Mouse (Mus musculus) liver, embryonic 14.5 days (tissue): ENCODE measurements around the gene Mecom. TPM values are rescaled to one million over a fixed set of nuclear protein-coding genes. Genes with fewer than 3 reads are reported as not detected.

Experiments used
- ATAC-seq: fragments of 200-750 bp; cut with Nextera tagmentation; 2 replicates; pipeline ENCODE4 v1.8.0; 2017; ENCODE audit warnings: moderate number of reproducible peaks, mild to moderate bottlenecking, moderate library complexity; ENCODE audit not compliant: insufficient read depth
- DNase-seq, 3 experiments: peaks; one replicate each; pipeline ENCODE4 v3.0.0-alpha.2; 2012 to 2013; ENCODE audit warnings: low read depth in 3 of 3, low spot score in 3 of 3
- H3K27ac ChIP-seq: fragments of 300-500 bp; sonication (generic); 2 replicates; pipeline ENCODE4 v1.5.1; 2014; ENCODE audit warnings: moderate library complexity, mild to moderate bottlenecking, control low read depth, inconsistent platforms
- H3K27me3 ChIP-seq: fragments of 300-500 bp; sonication (generic); 2 replicates; pipeline ENCODE4 v1.6.1; 2014; ENCODE audit warnings: mild to moderate bottlenecking, low read length, moderate library complexity; ENCODE audit not compliant: control insufficient read depth, insufficient read depth
- H3K36me3 ChIP-seq: fragments of 300-500 bp; sonication (generic); replicated peaks from 2 replicates; pipeline ENCODE4 v1.6.1; 2014; ENCODE audit warnings: low read depth; ENCODE audit not compliant: control insufficient read depth, insufficient read depth
- H3K4me1 ChIP-seq, 2 experiments: fragments of 200-500 bp in 1 of 2; fragments of 300-500 bp in 1 of 2; sonication (generic) in 1 of 2; replicated peaks; 2 replicates each; pipeline ENCODE4 v1.6.1; 2012 to 2014; ENCODE audit warnings: antibody characterized with exemption in 1 of 2, inconsistent platforms in 1 of 2, low read length in 1 of 2; ENCODE audit not compliant: control insufficient read depth in 2 of 2, insufficient read depth in 2 of 2
- H3K4me2 ChIP-seq: fragments of 300-500 bp; sonication (generic); 2 replicates; pipeline ENCODE4 v1.6.1; 2014; ENCODE audit warnings: low read depth, mild to moderate bottlenecking, control low read depth, moderate library complexity
- H3K4me3 ChIP-seq, 2 experiments: fragments of 200-500 bp in 1 of 2; fragments of 300-500 bp in 1 of 2; sonication (generic) in 1 of 2; 2 replicates each; pipeline ENCODE4 v1.5.1; 2012 to 2014; ENCODE audit warnings: low read depth in 2 of 2, low read length in 2 of 2, mild to moderate bottlenecking in 2 of 2, control low read depth in 1 of 2, inconsistent platforms in 1 of 2, moderate library complexity in 1 of 2; ENCODE audit not compliant: insufficient read depth in 1 of 2
- H3K9ac ChIP-seq: fragments of 300-500 bp; sonication (generic); replicated peaks from 2 replicates; pipeline ENCODE4 v1.6.1; 2014; ENCODE audit warnings: mild to moderate bottlenecking, control low read depth, moderate library complexity
- H3K9me3 ChIP-seq: fragments of 300-500 bp; sonication (generic); 2 replicates; pipeline ENCODE4 v1.6.1; 2016; ENCODE audit warnings: low read length, mixed read lengths; ENCODE audit not compliant: control insufficient read depth
- CTCF ChIP-seq: IDR thresholded peaks from 2 replicates; pipeline ENCODE4 v1.5.1; 2016; ENCODE audit warnings: antibody characterized with exemption, low read depth, control low read depth
- EP300 ChIP-seq: IDR thresholded peaks from 2 replicates; pipeline ENCODE4 v1.6.1; 2016; ENCODE audit warnings: antibody characterized with exemption, low read depth
- WGBS: fragments of 180-500 bp; shearing (Covaris S2); extraction: QIAGEN DNeasy Blood & Tissue Kit; methylation state at CpG from one replicate; pipeline ENCODE4 v1.1.7; 2014; ENCODE audit not compliant: insufficient replicate concordance; 5-methylcytosine and 5-hydroxymethylcytosine counted together
- polyA plus RNA-seq, 2 experiments: library from polyadenylated mRNA; depleted of rRNA in 1 of 2; stranded (reverse) in 1 of 2; unstranded in 1 of 2; fragments of >200 nt; fragmentation: Nextera tagmentation in 1 of 2; extraction: Ambion mirVana in 1 of 2; gene quantifications; 2 replicates each; pipeline versions ENCODE4 v1.2.1 to v1.2.3; 2012 to 2014

Mecom gene
- polyA plus RNA-seq, 2 experiments = 0.67 to 0.75 TPM

- Histone ChIP-seq H3K27me3 (no peaks in the 10 kb centered on the region), H3K4me1 (no peaks in the 10 kb centered on the region), H3K36me3 (no peaks in the 10 kb centered on the region), H3K4me3 (no peak overlapping the region), H3K9me3 (no peaks in the 10 kb centered on the region), H3K27ac (no peak overlapping the region), H3K4me2 (no peak overlapping the region), H3K9ac (no peak overlapping the region)
- DNase-seq = no peak
- 58% methylated on average over 3 of the region's 3 CpGs for WGBS
- no peak for ATAC-seq
- TF ChIP-seq EP300 (no peak), CTCF (no peak)
Measured at GRCm38 (mm10) chr3:30122618-30123017, 425.2 kb downstream of the Mecom start.

- H3K4me3 ChIP-seq = no peak overlapping the region
- WGBS = 58% methylated on average over 8 of the region's 8 CpGs
- H3K27me3 ChIP-seq = no peaks in the 10 kb centered on the region
- H3K36me3 ChIP-seq = no peaks in the 10 kb centered on the region
- H3K27ac ChIP-seq = no peak overlapping the region
- no peak overlapping the region for H3K9ac ChIP-seq
- ATAC-seq (no peak), DNase-seq (no peak)
- TF ChIP-seq EP300 (no peak), CTCF (no peak)
- H3K4me1 ChIP-seq = no peaks in the 10 kb centered on the region
- H3K9me3 ChIP-seq = no peaks in the 10 kb centered on the region
- H3K4me2 ChIP-seq = no peak overlapping the region
Measured at GRCm38 (mm10) chr3:30120790-30121512, 426.9 kb downstream of the Mecom start.

GRCm38 (mm10) chr3:30118594-30119297, 429.1 kb downstream of the Mecom start:
- TF ChIP-seq CTCF = no peak
- TF ChIP-seq EP300 = no peak
- Histone ChIP-seq H3K9me3 (no peaks in the 10 kb centered on the region), H3K4me3 (no peak overlapping the region), H3K27ac (no peak overlapping the region), H3K9ac (no peak overlapping the region), H3K4me1 (no peaks in the 10 kb centered on the region), H3K4me2 (no peak overlapping the region), H3K27me3 (no peaks in the 10 kb centered on the region), H3K36me3 (no peaks in the 10 kb centered on the region)
- ATAC-seq = no peak
- DNase-seq = no peak
- WGBS = 59% methylated on average over 7 of the region's 7 CpGs

GRCm38 (mm10) chr3:30113249-30113770, 434.5 kb downstream of the Mecom start:
- TF ChIP-seq EP300 = no peak
- TF ChIP-seq CTCF = no peak
- H3K4me3 ChIP-seq = no peak overlapping the region
- H3K36me3 ChIP-seq = no peaks in the 10 kb centered on the region
- no peak overlapping the region for H3K4me2 ChIP-seq
- no peaks in the 10 kb centered on the region for H3K4me1 ChIP-seq
- no peak overlapping the region for H3K27ac ChIP-seq
- WGBS = 71% methylated on average over 3 of the region's 3 CpGs
- DNase-seq (no peak), ATAC-seq (no peak)
- no peak overlapping the region for H3K9ac ChIP-seq
- H3K27me3 ChIP-seq = no peaks in the 10 kb centered on the region
- H3K9me3 ChIP-seq = no peaks in the 10 kb centered on the region

- Histone ChIP-seq H3K9ac (no peak overlapping the region), H3K4me1 (no peaks in the 10 kb centered on the region), H3K4me2 (no peak overlapping the region), H3K4me3 (no peak overlapping the region), H3K27ac (no peak overlapping the region), H3K9me3 (no peaks in the 10 kb centered on the region), H3K27me3 (no peaks in the 10 kb centered on the region), H3K36me3 (no peaks in the 10 kb centered on the region)
- 59% methylated on average over 9 of the region's 9 CpGs for WGBS
- no peak for DNase-seq
- TF ChIP-seq CTCF = no peak
- no peak for TF ChIP-seq EP300
- no peak for ATAC-seq
Measured at GRCm38 (mm10) chr3:30107945-30108670, 439.7 kb downstream of the Mecom start.
